Mouse (Mus musculus) bone marrow macrophage, adult 2 months (primary cell): ENCODE results near the gene Nkrf. TPM values are rescaled to one million over a fixed set of nuclear protein-coding genes. Genes with fewer than 3 reads are reported as not detected.

Experiments used
- H3K27ac ChIP-seq: 2 replicates; pipeline ENCODE4 v1.5.1; 2012; ENCODE audit warnings: low read depth, low read length; ENCODE audit not compliant: insufficient read depth
- H3K4me1 ChIP-seq: 2 replicates; pipeline ENCODE4 v1.6.1; 2012; ENCODE audit warnings: low read length; ENCODE audit not compliant: control insufficient read depth, insufficient read depth
- H3K4me3 ChIP-seq: 2 replicates; pipeline ENCODE4 v1.5.1; 2012; ENCODE audit warnings: mild to moderate bottlenecking, low read length, moderate library complexity; ENCODE audit not compliant: insufficient read depth
- CTCF ChIP-seq: IDR thresholded peaks from 2 replicates; pipeline ENCODE4 v1.5.1; 2012; ENCODE audit warnings: low read depth, mild to moderate bottlenecking, low read length, moderate library complexity
- POLR2A ChIP-seq: IDR thresholded peaks from 2 replicates; pipeline ENCODE4 v1.6.1; 2012; ENCODE audit warnings: mild to moderate bottlenecking, low read depth, low read length, borderline replicate concordance
- polyA plus RNA-seq: library from polyadenylated mRNA; stranded (reverse); fragments of >200 nt; gene quantifications from 2 replicates; pipeline ENCODE4 v1.2.4, GENCODE M21; 2012; ENCODE audit not compliant: missing spikeins, insufficient read depth, insufficient read length

Nkrf gene
- polyA plus RNA-seq, 1 experiment, result 1.9 TPM

- Histone ChIP-seq H3K4me3 (peak overlapping the region; percentile 75), H3K27ac (peak overlapping the region; percentile 89), H3K4me1 (peaks cover 4% of the 10 kb centered on the region)
- TF ChIP-seq CTCF (no peak), POLR2A (no peak)
Observed at GRCm38 (mm10) chrX:36863766-36864608, 38.7 kb downstream of the Nkrf start.

- Histone ChIP-seq H3K4me1 (no peaks in the 10 kb centered on the region), H3K4me3 (no peak overlapping the region), H3K27ac (no peak overlapping the region)
- TF ChIP-seq CTCF (no peak), POLR2A (no peak)
Observed at GRCm38 (mm10) chrX:36852631-36853030, 50.1 kb downstream of the Nkrf start.

- H3K4me3 ChIP-seq, result no peak overlapping the region
- H3K4me1 ChIP-seq, result peaks cover 12% of the 10 kb centered on the region
- no peak overlapping the region for H3K27ac ChIP-seq
- TF ChIP-seq CTCF, result no peak
- TF ChIP-seq POLR2A, result no peak
Observed at GRCm38 (mm10) chrX:36847152-36847551, 55.5 kb downstream of the Nkrf start.

GRCm38 (mm10) chrX:36843346-36843990 lies 59.2 kb downstream of the Nkrf start:
- TF ChIP-seq POLR2A (no peak), CTCF (no peak)
- Histone ChIP-seq H3K4me3 (no peak overlapping the region), H3K27ac (peak overlapping the region; percentile 86), H3K4me1 (peaks cover 29% of the 10 kb centered on the region)

GRCm38 (mm10) chrX:36841698-36842097 lies 61.0 kb downstream of the Nkrf start:
- H3K4me3 ChIP-seq, result no peak overlapping the region
- peaks cover 29% of the 10 kb centered on the region for H3K4me1 ChIP-seq
- TF ChIP-seq CTCF, result no peak
- TF ChIP-seq POLR2A, result no peak
- peak overlapping the region; percentile 65 for H3K27ac ChIP-seq

GRCm38 (mm10) chrX:36839391-36839790 lies 63.3 kb downstream of the Nkrf start:
- H3K27ac ChIP-seq, result peak overlapping the region; percentile 71
- peaks cover 29% of the 10 kb centered on the region for H3K4me1 ChIP-seq
- H3K4me3 ChIP-seq, result no peak overlapping the region
- TF ChIP-seq CTCF, result no peak
- no peak for TF ChIP-seq POLR2A

Other genes with a start within 250 kb of the Nkrf start
- 5.8 and 6.4 TPM in 2 replicates for gene Slc25a43, start 159.2 kb downstream of the Nkrf start, polyA plus RNA-seq
- gene Slc25a5, start 107.2 kb downstream of the Nkrf start, polyA plus RNA-seq, result 259 and 263 TPM in 2 replicates
- gene Ube2a, start 29.0 kb downstream of the Nkrf start, polyA plus RNA-seq, result 72.7 and 93.4 TPM in 2 replicates
- 38.2 and 42.6 TPM in 2 replicates for gene C330007P06Rik, start 28.8 kb downstream of the Nkrf start, polyA plus RNA-seq
- 10.2 and 10.5 TPM in 2 replicates for gene Sept6, start 88.9 kb upstream of the Nkrf start, polyA plus RNA-seq
- gene Sowahd, start 145.9 kb upstream of the Nkrf start, polyA plus RNA-seq, result not detected in 2 replicates
- 1,242 and 1,471 TPM in 2 replicates for gene Rpl39, start 182.5 kb upstream of the Nkrf start, polyA plus RNA-seq
- 27.6 and 35.0 TPM in 2 replicates for gene Upf3b, start 207.4 kb upstream of the Nkrf start, polyA plus RNA-seq
- 14.4 and 19.5 TPM in 2 replicates for gene Nkap, start 223.9 kb upstream of the Nkrf start, polyA plus RNA-seq